Mouse (Mus musculus) small intestine, adult 2 months (tissue): ENCODE results near the gene Arid3a. TPM values are rescaled to one million over a fixed set of nuclear protein-coding genes. Genes with fewer than 3 reads are reported as not detected.
A peak's percentile ranks its signal among the peaks of the same experiment; 100 is the strongest.

ENCODE experiments used
- H3K27ac ChIP-seq: fragments of 200-500 bp; 2 replicates; pipeline ENCODE4 v1.5.1; 2012; ENCODE audit warnings: low read depth, low read length, control low read depth, inconsistent platforms; ENCODE audit not compliant: insufficient read depth
- H3K27me3 ChIP-seq: fragments of 200-500 bp; 2 replicates; pipeline ENCODE4 v1.6.1; 2012; ENCODE audit warnings: mild to moderate bottlenecking, moderate library complexity, low read length, inconsistent platforms; ENCODE audit not compliant: control insufficient read depth, insufficient read depth
- H3K36me3 ChIP-seq: fragments of 200-500 bp; 2 replicates; pipeline ENCODE4 v1.6.1; 2012; ENCODE audit warnings: mild to moderate bottlenecking, low read length, control low read depth, inconsistent platforms; ENCODE audit not compliant: control insufficient read depth, insufficient read depth
- H3K4me1 ChIP-seq: fragments of 200-500 bp; 2 replicates; pipeline ENCODE4 v1.6.1; 2012; ENCODE audit warnings: low read length, inconsistent platforms, mixed read lengths; ENCODE audit not compliant: control insufficient read depth, insufficient read depth, insufficient read length
- H3K4me3 ChIP-seq: fragments of 200-500 bp; 2 replicates; pipeline ENCODE4 v1.5.1; 2012; ENCODE audit warnings: low read depth, mild to moderate bottlenecking, control low read depth, inconsistent platforms, low read length, moderate library complexity
- CTCF ChIP-seq: fragments of 200-500 bp; IDR thresholded peaks from 2 replicates; pipeline ENCODE4 v1.5.1; 2012; ENCODE audit warnings: low read depth, mild to moderate bottlenecking, control low read depth, inconsistent platforms, low read length, moderate library complexity, mixed read lengths; ENCODE audit not compliant: insufficient replicate concordance, insufficient read length; ENCODE audit errors: extremely low read depth
- POLR2A ChIP-seq: fragments of 200-500 bp; IDR thresholded peaks from 2 replicates; pipeline ENCODE4 v1.6.1; 2012; ENCODE audit warnings: low read depth, mild to moderate bottlenecking, control low read depth, inconsistent platforms, low read length, moderate library complexity
- WGBS: fragments of 180-500 bp; shearing (Covaris S2); methylation state at CpG from one replicate; pipeline ENCODE4 v1.1.7; 2018; 5-methylcytosine and 5-hydroxymethylcytosine counted together
- polyA plus RNA-seq: library from polyadenylated mRNA; depleted of rRNA; stranded (reverse); fragments of >200 nt; gene quantifications from 2 replicates; pipeline ENCODE4 v1.2.3, GENCODE M21; 2012

Arid3a gene
- polyA plus RNA-seq, 1 experiment, result 23.9 TPM

DNA sequence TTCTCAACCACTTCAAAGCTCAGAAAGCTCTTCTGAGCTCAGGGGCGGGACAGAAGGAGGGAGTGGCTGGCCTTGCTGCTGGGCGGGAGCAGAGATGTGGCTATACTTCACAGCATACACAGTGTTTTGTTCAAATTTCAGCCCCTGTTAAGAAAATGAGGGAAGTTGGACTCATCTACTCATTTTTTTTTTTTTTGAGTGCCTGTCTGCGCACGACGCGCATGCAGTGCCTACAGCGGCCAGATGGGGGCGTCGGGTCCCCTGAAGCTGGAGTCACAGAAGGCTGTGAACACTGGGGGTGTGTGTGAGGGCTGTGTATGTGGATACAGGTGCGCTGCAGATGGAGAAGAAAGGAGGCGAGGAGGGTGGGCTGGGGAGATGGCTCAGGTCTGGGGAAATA is 60.1 kb downstream of the Arid3a start:
- no peaks in the 10 kb centered on the region for H3K27me3 ChIP-seq
- H3K36me3 ChIP-seq, result no peaks in the 10 kb centered on the region
- 0% methylated on average over 11 of the region's 11 CpGs for WGBS
- H3K27ac ChIP-seq, result peak overlapping the region; percentile 91
- H3K4me1 ChIP-seq, result peaks cover 27% of the 10 kb centered on the region
- TF ChIP-seq CTCF, result peak; percentile 91
- TF ChIP-seq POLR2A, result no peak
- 0 out of 2 replicates have a peak overlapping the region, but pooled peaks have one; percentile 4 for H3K4me3 ChIP-seq

DNA sequence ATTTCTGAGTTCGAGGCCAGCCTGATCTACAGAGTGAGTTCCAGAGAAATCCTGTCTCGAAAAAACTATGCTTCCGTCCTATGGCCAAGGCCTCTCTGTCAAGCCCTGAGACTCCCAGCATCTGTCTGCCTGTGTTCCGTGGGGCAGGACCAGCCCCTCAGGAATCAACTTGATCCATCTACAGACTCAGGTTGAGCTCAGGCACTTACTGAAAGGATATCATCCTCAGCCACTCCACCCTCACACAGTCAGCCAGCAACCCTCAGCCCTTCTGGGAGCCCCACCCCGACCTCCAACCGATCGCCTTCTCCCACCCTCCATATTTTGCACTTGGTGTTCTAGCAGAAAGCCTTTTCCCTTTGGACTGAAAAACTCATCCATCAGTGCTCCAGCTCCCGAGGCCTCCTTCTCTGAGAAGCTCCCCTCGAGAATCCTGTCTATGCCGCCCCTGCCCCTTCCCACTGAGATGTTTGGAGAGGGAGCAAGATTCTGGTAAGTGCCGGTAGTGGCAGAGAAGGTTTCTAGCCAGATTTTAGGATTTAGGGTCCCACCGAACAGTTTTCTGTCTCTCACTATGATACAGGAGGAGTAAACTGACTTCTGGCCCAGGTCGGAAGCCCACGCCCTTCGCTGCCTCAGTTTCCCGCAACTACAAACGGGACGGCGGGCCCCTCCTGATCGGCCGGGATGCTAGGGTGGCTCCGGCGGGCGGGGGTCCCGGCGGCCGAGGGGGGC is 61.1 kb downstream of the Arid3a start:
- 23% methylated on average over 27 of the region's 27 CpGs for WGBS
- H3K27ac ChIP-seq, result peak overlapping the region; percentile 75
- peaks cover 20% of the 10 kb centered on the region for H3K4me1 ChIP-seq
- TF ChIP-seq POLR2A (no peak), CTCF (no peak)
- H3K27me3 ChIP-seq, result no peaks in the 10 kb centered on the region
- peaks cover 3% of the 10 kb centered on the region; the same call in 1 of the 2 replicates for H3K36me3 ChIP-seq
- peak overlapping the region; percentile 81 for H3K4me3 ChIP-seq

DNA sequence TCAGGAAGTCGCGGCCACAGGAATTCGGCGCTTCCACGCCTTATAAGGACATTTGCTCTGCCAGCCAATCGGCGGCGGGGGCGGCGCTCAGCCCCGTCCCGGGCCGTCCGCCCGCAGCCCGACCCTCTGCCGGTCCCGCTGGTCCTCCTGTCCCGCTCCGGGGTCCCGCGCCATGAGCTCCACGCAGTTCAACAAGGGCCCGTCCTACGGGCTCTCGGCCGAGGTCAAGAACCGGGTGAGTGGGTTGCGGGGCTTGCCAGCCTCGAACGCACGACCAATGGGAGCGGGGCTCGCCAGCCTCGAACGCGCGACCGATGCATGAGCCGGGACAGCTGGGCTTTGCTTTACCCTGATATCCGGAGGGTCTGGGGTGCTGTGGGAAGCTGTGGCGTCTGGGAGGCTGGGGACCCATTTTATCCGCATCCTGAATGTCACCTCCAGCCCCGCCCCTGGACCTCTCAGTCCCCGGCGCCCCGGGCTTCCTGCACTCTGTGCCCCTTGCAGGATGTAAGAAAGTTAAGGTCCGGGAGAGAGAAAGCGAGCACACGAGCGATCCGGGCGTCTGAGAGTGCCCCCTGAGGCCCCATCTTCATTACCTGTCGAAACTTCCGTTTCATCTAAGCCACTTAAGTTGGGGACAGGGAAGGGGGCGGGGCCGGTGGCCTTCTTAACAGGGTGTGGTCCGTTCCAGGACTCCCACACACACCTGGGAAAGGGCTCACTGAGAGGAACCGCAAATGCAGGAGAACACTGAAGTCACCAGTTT is 61.8 kb downstream of the Arid3a start, which contains the start of gene Cnn2:
Gene Cnn2, plus strand, starts transcription at position 79 of the 766 bp plus-strand sequence.
- peak within 1 kb of the TSS; percentile 81 for H3K4me3 ChIP-seq
- H3K27ac ChIP-seq, result peak within 1 kb of the TSS; percentile 78
- peaks cover 15% of the 10 kb centered on the region for H3K4me1 ChIP-seq
- H3K36me3 ChIP-seq, result peaks cover 8% of the 10 kb centered on the region; the same call in 1 of the 2 replicates
- 1% methylated on average over 58 of the region's 59 CpGs for WGBS
- H3K27me3 ChIP-seq, result no peaks in the 10 kb centered on the region
- TF ChIP-seq POLR2A (peak; percentile 16; the same call in 1 of the 2 replicates), CTCF (no peak)

DNA sequence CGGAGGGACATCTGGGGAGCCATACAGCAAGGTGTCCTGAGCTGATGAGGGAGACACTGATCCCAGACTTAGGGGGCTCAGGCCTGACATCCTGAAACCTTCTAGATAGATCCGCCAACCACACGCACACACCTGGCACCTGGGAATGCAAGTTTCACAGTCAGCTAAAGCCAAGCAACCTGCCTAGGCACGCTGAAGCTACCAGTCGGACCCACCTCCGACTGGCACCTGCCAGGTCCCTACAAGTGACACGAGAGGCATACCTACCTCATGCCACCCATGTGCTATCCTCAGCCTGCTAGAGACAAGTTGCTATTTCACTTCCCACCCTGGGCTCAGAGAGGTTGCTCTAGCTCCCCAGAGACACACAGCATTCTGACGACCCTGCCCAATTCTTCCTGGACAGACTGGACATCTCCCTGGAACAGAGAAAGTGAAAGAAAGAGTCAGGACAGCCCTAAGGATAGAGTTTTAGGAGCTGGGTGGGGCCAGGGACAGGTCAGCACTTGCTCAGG is 62.5 kb downstream of the Arid3a start:
- TF ChIP-seq CTCF (no peak), POLR2A (no peak)
- Histone ChIP-seq H3K27me3 (no peaks in the 10 kb centered on the region), H3K4me1 (peaks cover 18% of the 10 kb centered on the region), H3K36me3 (peaks cover 8% of the 10 kb centered on the region; the same call in 1 of the 2 replicates), H3K27ac (peak overlapping the region; percentile 1; the same call in 1 of the 2 replicates), H3K4me3 (peak overlapping the region; percentile 81)
- 16% methylated on average over 8 of the region's 8 CpGs for WGBS

DNA sequence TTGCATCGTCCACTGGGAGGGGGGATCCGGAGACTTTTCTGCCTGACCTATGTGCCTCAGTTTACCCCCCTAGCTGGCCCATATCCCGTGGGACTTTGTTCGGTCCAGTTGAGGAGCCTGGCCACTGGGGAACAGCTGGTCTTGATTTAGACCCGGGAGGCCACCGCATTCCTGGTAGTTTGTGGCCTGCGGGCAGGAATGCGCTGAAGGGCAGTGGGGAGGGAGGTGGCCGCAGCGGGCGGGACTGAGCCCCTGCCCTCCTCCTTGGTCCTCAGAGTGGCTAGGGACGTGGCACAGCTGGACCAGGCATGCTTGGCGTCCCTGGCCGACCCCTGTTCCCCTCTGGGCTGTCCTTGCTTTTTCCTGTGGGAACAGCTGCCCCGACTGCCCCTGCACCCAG is 63.0 kb downstream of the Arid3a start:
- 52% methylated on average over 15 of the region's 15 CpGs for WGBS
- TF ChIP-seq POLR2A (no peak), CTCF (no peak)
- no peaks in the 10 kb centered on the region for H3K27me3 ChIP-seq
- H3K4me1 ChIP-seq, result peaks cover 22% of the 10 kb centered on the region
- peaks cover 8% of the 10 kb centered on the region; the same call in 1 of the 2 replicates for H3K36me3 ChIP-seq
- H3K27ac ChIP-seq, result no peak overlapping the region
- peak overlapping the region; percentile 81 for H3K4me3 ChIP-seq

DNA sequence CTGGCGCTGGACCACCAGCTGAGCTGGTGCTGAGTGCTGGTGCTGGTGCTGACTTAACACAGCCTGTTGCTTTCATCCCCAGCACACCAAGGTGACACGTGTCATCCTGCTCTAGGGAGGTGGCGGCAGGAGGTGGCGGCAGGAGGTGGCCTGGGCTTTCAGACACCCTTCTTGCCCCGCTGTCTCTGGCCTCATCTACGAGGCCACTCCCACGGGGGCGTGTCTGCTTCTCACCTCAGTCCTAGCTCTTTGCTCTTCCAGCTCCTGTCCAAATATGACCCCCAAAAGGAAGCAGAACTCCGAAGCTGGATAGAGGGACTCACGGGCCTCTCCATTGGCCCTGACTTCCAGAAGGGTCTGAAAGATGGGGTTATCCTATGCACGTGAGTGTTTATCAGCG is 64.3 kb downstream of the Arid3a start:
- 68% methylated on average over 12 of the region's 12 CpGs for WGBS
- Histone ChIP-seq H3K4me1 (peaks cover 17% of the 10 kb centered on the region), H3K4me3 (peak overlapping the region; percentile 9), H3K36me3 (peaks cover 8% of the 10 kb centered on the region; the same call in 1 of the 2 replicates), H3K27me3 (no peaks in the 10 kb centered on the region), H3K27ac (no peak overlapping the region)
- no peak for TF ChIP-seq CTCF
- TF ChIP-seq POLR2A, result no peak
